Mouse (Mus musculus): ENCODE measurements around the gene Gnl2.

DNA sequence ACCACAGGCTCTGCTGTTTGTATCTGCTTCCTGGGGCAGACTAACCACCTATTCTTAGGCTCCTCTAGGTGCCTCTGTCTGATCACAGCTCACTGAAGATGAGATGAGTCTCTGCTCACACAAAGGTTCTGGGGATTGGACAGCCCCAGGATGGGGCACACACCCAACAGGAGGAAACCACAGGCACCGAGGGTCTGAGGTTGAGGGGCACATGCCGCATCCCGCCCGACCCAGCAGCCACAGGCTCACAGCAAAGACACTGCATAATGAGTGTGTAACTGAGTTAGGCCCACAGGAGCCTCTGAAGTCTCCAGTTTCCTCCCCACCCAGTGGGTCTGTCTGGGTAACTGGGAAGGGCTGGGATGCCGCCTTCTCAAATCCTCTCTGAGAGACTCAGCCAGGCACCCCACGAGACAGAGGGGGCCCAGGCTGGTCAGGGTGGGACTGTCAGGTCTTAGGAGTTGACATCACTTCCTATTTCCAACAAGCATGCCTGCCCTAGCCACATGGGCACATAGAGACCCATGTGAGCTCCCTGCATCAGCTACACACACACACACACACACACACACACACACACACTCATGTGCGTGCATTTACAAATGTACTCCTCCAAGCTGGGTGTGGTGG lies 47.1 kb upstream of the Gnl2 start:
- TF ChIP-seq POLR2A (IDR thresholded peaks at IDR 0.05; ENCODE audit: low read depth, low read length): no peak
- TF ChIP-seq CTCF (IDR thresholded peaks at IDR 0.05; ENCODE audit: extremely low read depth, insufficient read depth, insufficient read length, insufficient replicate concordance): no peak
